Mouse (Mus musculus) kidney, adult 2 months (tissue): Measurements from ENCODE around the gene Vasp.

Source experiments
- CTCF ChIP-seq: fragments of 200-500 bp; conservative IDR thresholded peaks from 2 replicates; pipeline ENCODE4 v1.5.1; 2011; ENCODE audit warnings: low read depth, mild to moderate bottlenecking, control low read depth, low read length, moderate library complexity, mixed read lengths; ENCODE audit not compliant: insufficient read depth, insufficient read length
- POLR2A ChIP-seq: fragments of 200-500 bp; IDR thresholded peaks from one replicate; pipeline ENCODE4 v1.6.1; 2011; ENCODE audit warnings: low read depth, low read length, control low read depth

- TF ChIP-seq CTCF (no peak), POLR2A (no peak)
Observed at GRCm38 (mm10) chr7:19228793-19229148, 42.8 kb downstream of the Vasp start.
